Mouse (Mus musculus) G1E (cell line): ENCODE measurements around the gene Celf2.

ENCODE experiments used
- CTCF ChIP-seq: IDR thresholded peaks from 2 replicates; pipeline ENCODE4 v1.5.1; 2012; ENCODE audit warnings: low read depth, low read length, inconsistent platforms, mixed read lengths
- GATA1 ChIP-seq: IDR thresholded peaks from 2 replicates; pipeline ENCODE4 v1.6.1; 2012; ENCODE audit warnings: borderline replicate concordance, low read length, inconsistent platforms, mixed read lengths

DNA sequence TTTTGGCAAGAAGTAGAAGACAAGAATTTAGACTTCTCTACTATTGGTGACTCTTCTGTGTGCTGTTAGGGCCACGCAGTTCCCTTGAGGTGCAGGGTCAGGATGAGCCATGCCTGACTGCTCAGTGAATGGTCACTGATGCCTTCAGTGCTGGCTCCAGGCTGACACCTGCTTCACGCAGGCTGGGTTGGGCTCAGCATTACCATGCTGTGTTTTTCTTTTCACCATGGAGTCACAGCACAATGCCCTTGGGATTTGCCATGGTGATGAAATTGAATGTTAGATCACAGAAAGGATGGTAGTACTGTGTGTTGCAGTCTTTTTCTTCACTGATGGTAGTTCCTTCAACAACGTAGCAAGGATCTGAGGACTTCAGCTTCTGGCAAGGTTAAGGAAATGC is 394.2 kb downstream of the Celf2 start:
- TF ChIP-seq CTCF = no peak
- TF ChIP-seq GATA1 = no peak
